Mouse (Mus musculus) bone marrow, adult 2 months (tissue): Measurements from ENCODE around the gene Gm45799. TPM values are rescaled to one million over a fixed set of nuclear protein-coding genes. Genes with fewer than 3 reads are reported as not detected.
A peak's percentile ranks its signal among the peaks of the same experiment; 100 is the strongest.

Experiments
- H3K27ac ChIP-seq: fragments of 200-500 bp; 2 replicates; pipeline ENCODE4 v1.5.1; 2012; ENCODE audit warnings: low read depth, mild to moderate bottlenecking, control low read depth, inconsistent platforms, low read length; ENCODE audit not compliant: control insufficient read depth, poor library complexity, insufficient read depth
- H3K4me1 ChIP-seq: fragments of 200-500 bp; 2 replicates; pipeline ENCODE4 v1.6.1; 2011; ENCODE audit warnings: low read length; ENCODE audit not compliant: control insufficient read depth, insufficient read depth
- H3K4me3 ChIP-seq: fragments of 200-500 bp; replicated peaks from 2 replicates; pipeline ENCODE3; 2011; ENCODE audit warnings: mild to moderate bottlenecking, low read depth, low read length, control low read depth; ENCODE audit not compliant: control insufficient read depth
- CTCF ChIP-seq: fragments of 200-500 bp; IDR thresholded peaks from 2 replicates; pipeline ENCODE4 v1.5.1; 2011; ENCODE audit warnings: low read length, control low read depth; ENCODE audit not compliant: control insufficient read depth, insufficient read depth
- POLR2A ChIP-seq: fragments of 200-500 bp; IDR thresholded peaks from 2 replicates; pipeline ENCODE4 v1.6.1; 2011; ENCODE audit warnings: low read depth, mild to moderate bottlenecking, control low read depth, low read length, borderline replicate concordance; ENCODE audit not compliant: control insufficient read depth
- WGBS: fragments of 180-500 bp; shearing (Covaris S2); methylation state at CpG from one replicate; pipeline ENCODE4 v1.1.7; 2018; 5-methylcytosine and 5-hydroxymethylcytosine counted together
- polyA plus RNA-seq: library from polyadenylated mRNA; stranded (reverse); fragments of >200 nt; gene quantifications from 2 replicates; pipeline ENCODE4 v1.2.4, GENCODE M21; 2011; ENCODE audit warnings: low replicate concordance; ENCODE audit not compliant: missing spikeins, insufficient read depth, insufficient read length

Gm45799 gene
- polyA plus RNA-seq, 1 experiment: 6.0 TPM

DNA sequence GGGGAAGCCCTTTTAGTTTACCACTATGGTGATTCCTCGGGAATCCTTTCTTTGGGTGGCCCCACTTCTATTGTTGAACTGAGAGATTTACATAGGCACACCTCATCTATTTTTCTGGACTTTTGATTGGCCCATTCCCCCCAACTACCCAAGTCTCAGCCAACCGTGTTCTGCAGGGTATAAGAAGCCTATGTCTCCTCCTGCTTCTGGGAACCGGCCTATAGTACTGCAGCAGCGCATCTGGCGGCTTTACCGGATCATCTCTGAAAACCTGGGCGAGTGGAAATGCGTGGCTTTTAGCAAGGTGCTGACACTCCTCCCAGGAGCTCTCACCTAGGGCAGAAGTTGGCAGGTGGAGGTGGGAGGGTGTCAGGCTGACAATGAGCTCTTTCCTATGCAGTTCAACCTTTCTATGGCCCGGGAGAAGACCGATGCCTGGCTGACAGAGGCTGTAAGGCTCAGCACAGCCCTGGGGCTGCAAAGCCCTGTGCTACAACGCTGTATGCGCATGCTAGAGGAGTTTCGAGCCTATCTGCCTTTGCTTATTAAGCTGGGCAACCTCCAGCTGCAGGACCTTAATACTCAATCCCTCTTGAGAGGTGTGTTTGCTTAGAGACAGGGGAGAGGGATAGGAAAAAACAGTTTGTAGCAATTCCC, 45.3 kb downstream of the Gm45799 start:
- Histone ChIP-seq H3K4me3 (no peak overlapping the region), H3K27ac (no peak overlapping the region), H3K4me1 (no peaks in the 10 kb centered on the region)
- WGBS: 55% methylated on average over 13 of the region's 13 CpGs
- TF ChIP-seq POLR2A (no peak), CTCF (no peak)

DNA sequence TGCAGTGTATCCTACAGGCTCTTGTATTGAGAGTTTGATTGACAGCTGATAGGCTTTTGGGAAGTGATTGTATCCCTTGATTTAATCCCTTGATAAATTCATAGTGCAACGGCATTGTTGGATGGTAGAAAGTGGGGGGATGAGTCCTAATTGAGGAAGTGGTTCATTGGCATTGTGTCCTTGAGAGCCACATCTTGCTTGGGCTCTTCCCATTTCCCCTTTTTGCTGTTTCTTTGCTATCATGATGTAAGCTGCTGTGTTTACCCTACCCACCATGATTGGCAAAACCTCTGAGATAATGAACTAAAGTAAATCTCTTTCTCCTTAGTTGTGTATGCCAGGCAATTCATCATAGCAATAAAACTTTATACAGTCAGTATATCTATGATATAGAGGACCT, 50.5 kb downstream of the Gm45799 start:
- H3K4me3 ChIP-seq: no peak overlapping the region
- no peaks in the 10 kb centered on the region for H3K4me1 ChIP-seq
- no peak for TF ChIP-seq POLR2A
- no peak for TF ChIP-seq CTCF
- H3K27ac ChIP-seq: no peak overlapping the region
- WGBS: 3% methylated on average over 1 of the region's 1 CpGs

DNA sequence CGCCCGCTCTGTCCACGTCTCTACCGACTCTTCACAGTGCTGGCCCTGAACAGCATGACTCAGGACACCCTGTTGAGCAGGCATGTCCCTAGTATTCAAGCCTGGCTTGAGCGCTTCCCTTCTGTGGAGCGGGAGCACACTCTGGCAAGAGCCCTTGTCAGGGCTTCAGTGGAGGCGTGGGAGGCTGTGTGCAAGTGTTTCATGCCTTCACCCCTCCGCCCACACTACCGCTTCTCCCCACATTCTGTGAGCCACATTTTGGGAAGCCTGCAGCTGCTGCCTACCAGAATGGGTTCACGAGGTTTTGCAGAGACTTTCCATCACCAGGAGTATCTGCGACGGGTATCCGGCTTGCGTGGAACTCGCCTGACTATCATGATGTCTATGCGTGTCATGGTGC, 62.8 kb downstream of the Gm45799 start:
- 85% methylated on average over 16 of the region's 16 CpGs for WGBS

DNA sequence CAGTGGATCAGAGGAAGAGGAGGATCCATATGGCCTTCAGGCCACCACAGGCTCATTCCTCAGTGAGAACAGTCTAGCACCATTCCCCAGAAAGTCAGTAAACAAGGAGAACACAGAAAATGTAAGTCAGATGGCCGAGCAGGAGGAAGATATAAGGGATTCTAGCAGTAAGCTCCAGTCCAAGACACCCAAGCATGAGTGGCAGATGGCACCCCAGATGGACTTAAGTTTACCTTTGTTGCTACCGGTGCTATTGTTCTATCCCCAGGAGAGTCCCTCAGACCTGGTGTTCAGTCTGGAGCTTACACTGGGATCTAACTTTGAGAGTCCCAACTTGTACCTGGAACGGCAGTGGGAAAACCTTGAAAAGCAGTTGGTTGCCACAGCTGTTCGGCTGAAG, 63.5 kb downstream of the Gm45799 start:
- Histone ChIP-seq H3K4me1 (no peaks in the 10 kb centered on the region; the same call in 1 of the 2 replicates), H3K27ac (no peak overlapping the region), H3K4me3 (no peak overlapping the region)
- WGBS: 80% methylated on average over 4 of the region's 4 CpGs
- no peak for TF ChIP-seq POLR2A
- TF ChIP-seq CTCF: no peak

More for the DNA sequence above, 62.8 kb downstream of the Gm45799 start:
- no peak for TF ChIP-seq CTCF
- no peak for TF ChIP-seq POLR2A
- H3K27ac ChIP-seq: no peak overlapping the region
- no peak overlapping the region for H3K4me3 ChIP-seq
- H3K4me1 ChIP-seq: no peaks in the 10 kb centered on the region

DNA sequence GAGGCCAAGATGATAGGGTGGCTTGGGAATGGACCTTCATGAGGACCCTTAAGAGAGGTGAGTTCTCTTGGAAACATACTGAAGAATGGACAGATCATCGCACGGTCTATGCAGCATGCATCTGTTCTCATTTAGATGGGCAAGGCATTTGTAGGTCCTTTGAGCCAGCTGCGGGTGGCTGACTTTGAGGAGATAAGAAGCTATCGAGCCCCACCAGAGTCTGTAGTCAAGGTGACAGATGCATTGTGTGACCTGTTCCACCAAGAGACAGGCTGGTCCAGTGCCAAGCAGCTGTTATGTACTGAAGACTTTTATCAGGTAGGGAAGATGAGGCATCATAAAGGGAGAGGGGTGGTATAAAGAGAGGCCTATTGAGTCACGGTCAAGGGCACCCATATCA, 68.4 kb downstream of the Gm45799 start:
- Histone ChIP-seq H3K4me1 (no peaks in the 10 kb centered on the region; the same call in 1 of the 2 replicates), H3K4me3 (no peak overlapping the region), H3K27ac (no peak overlapping the region)
- WGBS: 60% methylated on average over 5 of the region's 5 CpGs
- no peak for TF ChIP-seq CTCF
- TF ChIP-seq POLR2A: no peak

DNA sequence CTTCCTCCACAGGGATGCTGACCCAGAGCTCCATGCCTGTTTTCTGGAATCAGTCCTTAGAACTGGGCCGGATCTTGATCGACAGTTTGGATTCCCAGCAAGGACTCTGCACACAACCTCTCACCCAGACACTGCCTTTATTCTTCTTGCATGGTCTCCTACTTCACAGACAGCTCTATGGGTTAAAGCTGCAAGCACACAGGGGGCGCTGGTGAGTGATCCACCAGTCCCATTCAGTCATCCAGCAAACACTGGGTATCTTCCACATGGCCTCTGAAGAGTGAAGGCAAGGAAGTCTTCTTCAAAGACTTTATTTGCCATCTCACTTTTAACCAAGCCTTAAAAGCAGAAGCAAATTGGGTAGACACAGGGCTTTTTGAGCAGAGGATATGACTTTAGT, 75.0 kb downstream of the Gm45799 start:
- 61% methylated on average over 3 of the region's 3 CpGs for WGBS

DNA sequence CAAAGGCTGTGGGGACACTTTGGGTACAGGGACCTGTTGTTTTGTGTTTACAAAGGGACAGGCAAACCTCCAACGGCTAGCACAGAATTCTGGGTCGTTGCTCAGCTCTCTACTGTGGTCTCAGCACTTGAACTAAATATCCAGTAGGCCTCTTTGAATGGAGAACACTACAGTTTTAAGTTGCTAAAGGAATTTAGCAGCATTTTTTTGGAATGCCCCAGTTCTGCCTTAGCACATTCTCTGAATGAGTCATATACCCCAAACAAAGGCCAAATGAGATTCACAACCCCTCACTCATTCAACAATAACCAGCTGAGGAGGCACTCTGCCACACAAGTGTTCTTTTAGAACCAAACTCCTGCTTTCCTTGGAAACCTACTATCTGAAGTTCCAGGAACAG, 81.6 kb downstream of the Gm45799 start:
- no peak for TF ChIP-seq POLR2A
- no peak for TF ChIP-seq CTCF
- no peak overlapping the region for H3K4me3 ChIP-seq
- H3K27ac ChIP-seq: no peak overlapping the region
- WGBS: 66% methylated on average over 2 of the region's 2 CpGs
- no peaks in the 10 kb centered on the region for H3K4me1 ChIP-seq

More for the DNA sequence above, 75.0 kb downstream of the Gm45799 start:
- Histone ChIP-seq H3K4me1 (no peaks in the 10 kb centered on the region), H3K27ac (no peak overlapping the region), H3K4me3 (no peak overlapping the region)
- no peak for TF ChIP-seq POLR2A
- 0 out of 2 replicates have a peak, but pooled peaks have one; percentile 17 for TF ChIP-seq CTCF

DNA sequence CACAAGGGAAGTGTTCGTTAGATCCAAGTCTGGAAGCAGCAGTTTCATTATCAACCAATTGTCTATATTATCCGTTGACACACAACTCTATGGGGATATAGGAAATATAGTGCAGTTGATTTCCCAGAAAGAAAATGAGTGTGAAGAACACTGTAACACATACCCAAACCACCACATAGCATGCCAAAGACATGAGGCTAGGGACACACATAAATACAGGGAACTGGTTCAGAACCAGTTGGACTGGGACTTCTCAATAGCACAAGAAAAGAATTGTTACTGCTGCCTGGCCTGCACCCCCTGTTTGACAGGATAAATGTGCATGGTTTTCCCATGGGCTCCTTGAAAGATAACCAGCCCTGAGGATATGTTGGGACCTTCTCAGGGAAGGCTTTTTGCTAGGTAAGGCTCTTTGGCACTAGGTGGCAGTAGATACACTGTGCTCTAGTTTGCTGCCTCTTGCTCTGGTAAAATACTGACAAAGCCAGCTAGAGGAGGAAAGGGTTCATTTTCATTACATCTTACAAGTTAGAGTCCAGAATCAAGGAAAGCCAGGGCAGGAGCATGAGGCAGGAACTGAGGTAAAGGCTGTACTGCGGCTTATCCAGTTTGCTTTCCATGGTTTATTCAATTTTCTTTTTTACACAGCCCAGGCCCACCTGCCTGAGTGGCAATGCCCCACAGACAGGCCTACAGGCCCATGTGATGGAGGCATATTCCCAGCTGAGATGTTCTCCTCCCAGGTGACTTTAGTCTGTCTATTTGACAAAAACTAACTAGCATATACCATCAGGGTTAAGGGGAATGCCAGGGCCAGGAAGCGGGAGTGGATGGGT, 86.0 kb downstream of the Gm45799 start:
- Histone ChIP-seq H3K4me3 (no peak overlapping the region), H3K4me1 (no peaks in the 10 kb centered on the region), H3K27ac (no peak overlapping the region)
- TF ChIP-seq POLR2A (no peak), CTCF (peak; percentile 41; the same call in 1 of the 2 replicates)
- 77% methylated on average over 4 of the region's 4 CpGs for WGBS
